Mouse (Mus musculus): ENCODE data around the gene Il31ra. TPM values are rescaled to one million over a fixed set of nuclear protein-coding genes. Genes with fewer than 3 reads are reported as not detected.

Gene Il31ra
- total RNA-seq, 2 experiments from 2014 or later: not detected

DNA sequence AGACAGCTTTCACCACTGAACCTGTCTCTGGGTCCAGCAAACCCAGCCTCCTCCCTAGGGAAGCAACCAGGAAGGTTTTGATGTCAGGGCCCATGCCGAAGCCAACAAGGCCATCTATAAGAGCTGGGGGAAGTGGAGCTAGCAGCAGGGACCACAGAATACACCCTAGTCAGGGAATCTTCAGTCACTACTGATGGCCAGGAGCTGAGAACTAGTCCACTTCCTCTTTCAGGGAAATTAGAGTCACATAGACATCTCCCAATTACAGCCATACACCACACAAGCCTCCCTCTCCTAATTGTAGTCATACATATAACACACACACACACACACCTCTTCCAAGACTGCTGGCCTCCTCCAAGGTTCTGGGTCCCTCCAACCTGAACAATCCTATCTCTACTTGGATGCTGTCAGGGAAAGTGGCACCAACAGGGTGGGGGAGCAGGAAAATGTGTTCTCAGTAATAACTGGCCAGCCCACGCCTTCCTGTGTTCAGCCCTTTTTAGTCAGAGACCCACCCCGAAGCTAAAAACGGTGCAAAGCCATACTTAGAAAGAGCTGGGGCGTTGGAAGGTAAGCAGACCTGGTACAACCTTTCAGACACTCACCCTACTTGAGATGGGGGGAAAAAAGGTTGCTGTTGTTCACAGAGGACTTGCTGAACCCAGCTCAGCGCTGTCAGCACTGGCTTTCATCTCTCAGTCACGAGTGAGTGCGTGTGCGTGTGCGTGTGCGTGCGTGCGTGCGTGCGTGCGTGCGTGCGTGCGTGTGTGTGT, 83.5 kb downstream of the Il31ra start:
- intact Hi-C loops (cut with DNase I): no loop called here
- no peak for DNase-seq

DNA sequence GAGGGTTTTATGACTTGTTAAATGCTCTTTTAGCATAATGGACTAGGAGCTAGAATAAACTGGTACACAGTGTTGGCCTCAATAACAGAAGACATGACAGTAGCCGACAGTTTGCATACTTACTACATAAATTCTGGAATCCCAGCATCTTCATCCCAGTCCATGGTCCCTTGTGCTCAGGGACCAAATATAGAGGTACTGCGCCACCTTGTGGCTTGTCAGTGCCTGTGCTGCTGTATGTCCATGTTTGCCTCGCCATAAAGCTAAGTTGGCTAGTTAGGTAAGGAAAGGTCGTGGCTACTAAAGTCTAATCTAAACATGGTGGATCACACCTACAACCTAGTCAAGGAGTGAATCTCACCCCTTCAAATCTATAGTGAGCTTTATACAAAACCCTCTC, 84.7 kb downstream of the Il31ra start:
- peak; percentile 67 for DNase-seq
- intact Hi-C loops (cut with DNase I): loop anchor here (1.0 to 10.0 kb wide), 2 partner anchors 201 to 235 kb away; no protein-coding TSS in a partner anchor

- DNase-seq: no peak
- intact Hi-C loops (cut with DNase I): loop anchor here (10.0 kb wide), 1 partner anchor 234 kb away; no protein-coding TSS in a partner anchor
Measured at GRCm38 (mm10) chr13:112508487-112508886, 85.7 kb downstream of the Il31ra start.

GRCm38 (mm10) chr13:112507691-112508090, 86.5 kb downstream of the Il31ra start:
- no peak for DNase-seq
- intact Hi-C loops (cut with DNase I): loop anchor here (10.0 kb wide), 1 partner anchor 233 kb away; no protein-coding TSS in a partner anchor

DNA sequence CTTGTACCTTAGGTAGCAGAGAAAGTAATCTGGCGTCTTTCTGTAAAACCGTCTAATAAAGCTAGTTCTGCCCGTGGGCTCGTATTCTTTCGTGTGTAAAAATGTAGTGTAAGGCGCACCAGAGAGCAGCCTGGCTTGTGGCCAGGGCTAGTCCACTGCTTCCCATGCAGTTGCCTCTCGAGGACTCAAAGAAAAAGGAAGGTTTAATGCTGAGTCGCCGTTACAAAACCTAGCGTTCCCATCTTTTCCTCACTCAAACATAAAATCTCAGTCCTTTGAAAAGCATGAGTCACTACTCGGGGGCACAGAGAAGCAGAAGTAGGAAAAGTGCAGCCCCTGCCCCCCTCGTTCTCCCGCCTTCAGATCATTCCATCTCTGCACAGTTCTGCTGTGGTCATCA, 87.4 kb downstream of the Il31ra start:
- peak; percentile 51 for DNase-seq
- intact Hi-C loops (cut with DNase I): loop anchor here (10.0 kb wide), 1 partner anchor 232 kb away; no protein-coding TSS in a partner anchor

- intact Hi-C loops (cut with DNase I): loop anchor here (10.0 kb wide), 1 partner anchor 231 kb away; no protein-coding TSS in a partner anchor
- DNase-seq: no peak
Measured at GRCm38 (mm10) chr13:112505436-112505835, 88.7 kb downstream of the Il31ra start.

GRCm38 (mm10) chr13:112503846-112504245, 90.3 kb downstream of the Il31ra start:
- intact Hi-C loops (cut with DNase I): loop anchor here (10.0 kb wide), 1 partner anchor 229 kb away; no protein-coding TSS in a partner anchor

GRCm38 (mm10) chr13:112500466-112500865, 93.7 kb downstream of the Il31ra start:
- intact Hi-C loops (cut with DNase I): loop anchor here (10.0 kb wide), 1 partner anchor 226 kb away; no protein-coding TSS in a partner anchor
- no peak for DNase-seq

More at GRCm38 (mm10) chr13:112503846-112504245, 90.3 kb downstream of the Il31ra start:
- DNase-seq: no peak

DNA sequence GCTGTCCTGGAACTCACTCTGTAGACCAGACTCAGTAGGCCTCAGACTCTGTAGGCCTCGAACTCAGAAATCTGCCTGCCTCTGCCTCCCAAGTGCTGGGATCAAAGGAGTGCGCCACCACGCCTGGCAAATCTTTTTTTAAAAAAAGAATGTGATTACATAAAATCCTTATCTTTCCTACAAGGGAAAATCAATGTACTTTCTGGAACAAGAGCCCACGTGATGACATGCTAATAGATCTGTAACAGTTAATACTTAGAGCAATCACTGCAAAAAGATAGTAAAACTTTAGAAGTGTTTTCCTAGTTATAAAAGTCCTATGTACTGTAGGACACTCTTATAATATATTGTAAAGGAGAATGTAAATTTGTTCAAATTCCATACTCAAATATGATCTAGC, 94.1 kb downstream of the Il31ra start:
- intact Hi-C loops (cut with DNase I): loop anchor here (10.0 kb wide), 1 partner anchor 225 kb away; no protein-coding TSS in a partner anchor
- DNase-seq: no peak

DNA sequence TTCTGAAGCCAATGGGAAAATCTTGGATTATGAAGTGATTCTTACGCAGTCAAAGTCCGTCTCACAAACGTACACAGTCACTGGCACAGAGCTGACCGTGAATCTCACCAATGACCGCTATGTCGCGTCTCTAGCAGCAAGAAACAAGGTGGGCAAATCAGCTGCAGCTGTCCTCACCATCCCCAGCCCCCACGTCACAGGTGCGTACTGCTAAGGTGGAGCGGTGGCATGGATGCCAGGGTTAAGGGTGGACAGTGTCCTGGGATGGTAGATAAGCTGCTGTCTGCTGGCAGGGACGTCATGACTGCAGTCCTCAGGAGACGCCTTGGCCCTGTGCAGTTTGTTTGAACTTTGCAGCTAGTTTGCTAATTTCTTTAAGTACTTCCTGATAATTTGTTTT, 99.6 kb downstream of the Il31ra start:
- intact Hi-C loops (cut with DNase I): no loop called here
- no peak for DNase-seq

GRCm38 (mm10) chr13:112492285-112492678, 101.9 kb downstream of the Il31ra start:
- no peak for DNase-seq
- intact Hi-C loops (cut with DNase I): no loop called here

DNA sequence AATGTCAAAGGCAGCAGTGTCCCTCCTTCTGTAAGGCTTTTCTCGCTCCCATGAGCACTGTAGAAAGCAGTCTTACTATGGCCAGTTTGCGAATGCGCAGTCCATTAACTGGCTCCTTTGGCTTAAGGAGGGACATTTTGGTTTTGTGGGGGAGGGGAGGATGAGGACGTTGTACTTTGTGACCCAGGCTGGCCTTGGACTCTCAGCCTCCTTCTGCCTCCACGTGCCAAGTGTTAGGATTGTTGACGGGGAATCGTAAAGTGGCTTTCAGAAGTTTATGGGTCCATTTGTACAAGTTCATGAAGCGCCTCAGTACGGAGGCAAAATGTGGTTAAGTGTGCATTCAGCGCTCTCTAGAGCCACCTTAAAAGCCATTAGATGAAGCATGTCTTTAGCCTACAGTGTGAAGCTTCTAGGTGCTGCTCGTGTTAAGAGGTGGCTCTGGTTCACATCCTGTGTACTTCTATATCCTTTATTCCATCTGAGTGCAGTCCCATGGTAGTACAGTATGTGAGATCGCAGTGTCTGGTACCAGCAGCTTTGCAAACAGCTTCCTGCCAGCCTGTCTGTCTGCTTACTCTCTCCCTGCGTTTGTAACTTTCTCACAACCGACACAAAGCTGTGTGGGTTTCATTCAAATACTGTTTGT, 102.4 kb downstream of the Il31ra start:
- intact Hi-C loops (cut with DNase I): no loop called here
- no peak for DNase-seq

GRCm38 (mm10) chr13:112490036-112490435, 104.1 kb downstream of the Il31ra start:
- intact Hi-C loops (cut with DNase I): no loop called here
- no peak for DNase-seq

DNA sequence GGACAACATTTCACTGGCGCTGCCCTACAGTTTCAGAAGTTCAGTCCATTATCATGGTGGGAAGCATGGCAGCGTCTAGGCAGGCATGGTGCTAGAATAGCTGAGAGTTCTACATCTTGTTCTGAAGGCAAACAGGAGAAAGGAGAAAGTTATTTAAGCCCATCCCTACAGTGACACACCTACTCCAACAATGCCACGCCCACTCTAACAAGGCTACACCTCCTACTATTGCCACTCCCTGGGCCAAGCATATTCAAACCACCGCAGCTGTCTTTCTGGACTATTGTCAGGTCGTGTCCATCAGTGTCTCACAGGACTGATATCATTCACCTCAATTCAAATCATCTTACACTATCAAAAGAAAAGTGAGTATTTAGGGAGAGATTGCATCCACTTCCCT, 107.5 kb downstream of the Il31ra start:
- no peak for DNase-seq
- intact Hi-C loops (cut with DNase I): no loop called here

- intact Hi-C loops (cut with DNase I): no loop called here
- DNase-seq: no peak
Measured at GRCm38 (mm10) chr13:112486236-112486635, 107.9 kb downstream of the Il31ra start.

DNA sequence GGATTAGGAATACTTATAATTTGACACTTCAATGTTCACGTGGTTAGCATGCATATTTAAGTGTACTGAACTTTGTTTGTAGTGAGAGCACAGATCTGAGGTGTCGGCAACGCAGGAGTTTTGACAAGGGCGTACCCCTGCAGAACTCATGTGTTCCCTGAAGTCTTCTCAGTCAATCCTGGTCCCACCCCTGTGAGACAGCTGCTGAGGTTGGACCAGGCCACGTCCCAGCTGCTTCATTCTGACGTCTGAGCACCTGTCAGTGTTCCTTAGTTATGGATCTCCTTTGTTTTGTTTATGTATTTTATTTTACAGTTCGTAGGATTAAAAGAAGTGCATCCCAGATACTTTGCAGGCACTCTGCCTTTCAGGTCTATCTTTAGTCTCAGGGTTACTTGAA, 111.1 kb downstream of the Il31ra start:
- intact Hi-C loops (cut with DNase I): no loop called here
- no peak for DNase-seq

GRCm38 (mm10) chr13:112482525-112482924, 111.6 kb downstream of the Il31ra start:
- DNase-seq: no peak
- intact Hi-C loops (cut with DNase I): no loop called here

DNA sequence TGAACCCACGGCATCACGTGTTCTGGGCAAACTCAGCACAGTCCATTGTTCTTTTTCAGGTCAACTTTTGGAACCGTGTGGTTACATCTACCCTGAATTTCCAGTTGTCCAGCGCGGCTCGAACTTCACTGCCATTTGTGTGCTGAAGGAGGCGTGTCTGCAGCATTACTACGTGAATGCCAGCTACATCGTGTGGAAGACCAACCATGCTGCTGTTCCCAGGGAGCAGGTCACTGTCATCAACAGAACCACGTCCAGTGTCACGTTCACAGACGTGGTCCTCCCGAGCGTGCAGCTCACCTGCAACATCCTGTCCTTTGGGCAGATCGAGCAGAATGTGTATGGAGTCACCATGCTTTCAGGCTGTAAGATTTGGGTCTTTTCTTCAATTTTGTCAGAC, 114.2 kb downstream of the Il31ra start:
- intact Hi-C loops (cut with DNase I): no loop called here
- DNase-seq: no peak

DNA sequence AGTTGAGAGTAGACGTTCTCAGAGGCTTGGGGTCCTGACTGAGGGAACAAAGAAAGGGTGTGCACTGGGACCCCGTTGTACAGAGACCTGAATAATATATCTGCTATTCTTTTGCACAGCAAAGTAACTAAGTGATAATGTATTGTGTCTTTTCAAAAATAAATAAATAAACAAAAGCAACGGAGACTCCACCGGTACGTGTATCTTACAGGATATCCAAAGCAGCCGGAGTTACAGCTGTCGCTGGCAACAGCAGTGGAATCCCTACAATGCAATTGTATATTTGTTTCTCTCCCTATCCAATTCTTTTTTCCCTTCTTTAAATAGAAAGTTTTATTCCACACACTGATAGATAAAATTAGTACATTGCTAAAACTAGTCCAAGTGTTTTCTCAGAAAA, 115.1 kb downstream of the Il31ra start:
- intact Hi-C loops (cut with DNase I): no loop called here
- no peak for DNase-seq

DNA sequence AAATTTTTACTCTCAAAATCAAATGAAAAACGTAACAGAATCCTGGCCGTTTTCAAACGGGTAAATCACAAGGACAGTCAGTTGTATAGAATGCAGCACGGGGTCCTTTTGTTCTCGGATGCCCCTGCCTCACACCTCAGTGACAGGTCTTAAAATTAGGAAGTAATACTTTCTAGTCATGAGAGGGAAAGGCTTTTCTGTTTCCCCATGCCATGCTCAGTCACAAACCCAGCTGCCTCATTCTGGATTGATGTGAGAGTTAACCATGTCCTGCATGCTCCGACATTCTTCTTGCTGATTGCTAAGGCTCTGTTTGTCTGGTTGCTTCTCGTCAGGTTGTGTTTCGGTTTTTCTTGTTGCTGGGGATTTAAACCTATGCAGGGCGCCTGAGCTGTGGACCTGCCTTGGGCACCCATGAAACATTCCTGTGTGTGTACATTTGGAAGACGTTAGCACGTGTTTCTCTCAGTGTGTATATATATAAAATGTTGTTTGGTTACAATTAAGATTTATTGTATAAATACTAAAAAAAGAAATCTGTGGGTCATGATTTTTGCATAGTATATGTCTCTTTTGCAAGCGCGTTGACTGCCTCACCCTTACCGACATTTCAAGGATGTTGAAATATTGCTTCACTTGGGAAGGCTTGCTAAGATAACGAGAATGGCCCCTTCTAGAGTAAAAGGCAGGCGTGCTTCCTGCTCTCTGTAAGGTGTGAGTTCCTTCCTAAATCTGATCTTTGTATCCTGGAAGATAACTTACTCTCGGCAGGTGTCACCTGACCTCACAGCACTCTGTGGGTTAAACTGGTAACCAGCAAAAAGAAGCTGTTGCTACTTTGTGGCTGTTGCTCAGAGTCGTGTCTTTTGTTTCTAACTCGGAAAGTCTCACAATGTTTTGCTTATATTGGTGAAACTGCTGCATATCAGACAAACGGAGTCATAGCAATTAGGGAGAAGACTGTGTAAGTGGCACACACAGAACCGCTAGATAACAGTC, 120.1 kb downstream of the Il31ra start:
- intact Hi-C loops (cut with DNase I): no loop called here

More for the DNA sequence above, 120.1 kb downstream of the Il31ra start:
- DNase-seq: no peak
